Mouse (Mus musculus) R1 (cell line): ENCODE results near the gene Pbld2.
"Not testable (repeated sequence)": the region's sequence is repeated elsewhere in the genome, so short reads cannot be mapped to it uniquely, and the experiment has no call there.

ENCODE experiments used
- DNase-seq: peaks from one replicate; pipeline ENCODE4 v3.0.0-alpha.2; 2018; ENCODE audit warnings: low read depth, low spot score

Pbld2 gene

GRCm38 (mm10) chr10:63025491-63026011 lies 1.4 kb downstream of the Pbld2 start:
- DNase-seq: no peak

GRCm38 (mm10) chr10:63026156-63026794 lies 2.2 kb downstream of the Pbld2 start:
- peak; percentile 50 for DNase-seq

GRCm38 (mm10) chr10:63026795-63027160 lies 2.7 kb downstream of the Pbld2 start:
- DNase-seq: no peak

GRCm38 (mm10) chr10:63027376-63028161 lies 3.5 kb downstream of the Pbld2 start:
- DNase-seq: no peak

GRCm38 (mm10) chr10:63028396-63028795 lies 4.3 kb downstream of the Pbld2 start:
- no peak for DNase-seq

GRCm38 (mm10) chr10:63032267-63032666 lies 8.2 kb downstream of the Pbld2 start:
- DNase-seq: no peak

- DNase-seq: no peak
Measured at GRCm38 (mm10) chr10:63032956-63033355, 8.8 kb downstream of the Pbld2 start.

GRCm38 (mm10) chr10:63038571-63039320 lies 14.6 kb downstream of the Pbld2 start:
- DNase-seq: no peak

GRCm38 (mm10) chr10:63039867-63040628 lies 15.9 kb downstream of the Pbld2 start:
- DNase-seq: no peak

- no peak for DNase-seq
Measured at GRCm38 (mm10) chr10:63043154-63043553, 19.0 kb downstream of the Pbld2 start.

- DNase-seq: no peak
Measured at GRCm38 (mm10) chr10:63047751-63048150, 23.6 kb downstream of the Pbld2 start.

- peak; percentile 46 for DNase-seq
Measured at GRCm38 (mm10) chr10:63049106-63049505, 25.0 kb downstream of the Pbld2 start.

GRCm38 (mm10) chr10:63051267-63051666 lies 27.2 kb downstream of the Pbld2 start:
- DNase-seq: no peak

- no peak for DNase-seq
Measured at GRCm38 (mm10) chr10:63052011-63052410, 27.9 kb downstream of the Pbld2 start.

GRCm38 (mm10) chr10:63053007-63053406 lies 28.9 kb downstream of the Pbld2 start:
- DNase-seq: peak; percentile 37

- DNase-seq: not testable (repeated sequence)
Measured at GRCm38 (mm10) chr10:63054071-63054470, 30.0 kb downstream of the Pbld2 start.

GRCm38 (mm10) chr10:63054586-63054985 lies 30.5 kb downstream of the Pbld2 start:
- DNase-seq: peak; percentile 77

- peak; percentile 85 for DNase-seq
Measured at GRCm38 (mm10) chr10:63056966-63057750, 33.0 kb downstream of the Pbld2 start.

- no peak for DNase-seq
Measured at GRCm38 (mm10) chr10:63059862-63060261, 35.7 kb downstream of the Pbld2 start, which contains the start of gene Pbld1. Gene Pbld1 (plus strand): TSS chr10:63060162.

GRCm38 (mm10) chr10:63060406-63060805 lies 36.3 kb downstream of the Pbld2 start:
- no peak for DNase-seq

GRCm38 (mm10) chr10:63061266-63061665 lies 37.2 kb downstream of the Pbld2 start:
- no peak for DNase-seq
